Mouse (Mus musculus) regulatory T cell (primary cell): ENCODE measurements around the gene Pid1.
"Not testable (repeated sequence)": the region's sequence is repeated elsewhere in the genome, so short reads cannot be mapped to it uniquely, and the experiment has no call there.

Experiments used
- in situ Hi-C: fragments of 300-600 bp; cut with MboI, MseI; formaldehyde crosslinking; loops from one replicate; pipeline ENCODE4 v1.15.1; 2025; ENCODE audit warnings: high pct_unique_total_duplicates

Gene Pid1

GRCm38 (mm10) chr1:84359611-84360500 lies 4.1 kb downstream of the Pid1 start:
- in situ Hi-C loops, result no loop called here

GRCm38 (mm10) chr1:84357216-84357615 lies 6.8 kb downstream of the Pid1 start:
- in situ Hi-C loops, result no loop called here

- in situ Hi-C loops, result no loop called here
Observed at GRCm38 (mm10) chr1:84350262-84350661, 13.7 kb downstream of the Pid1 start.

GRCm38 (mm10) chr1:84347796-84348476 lies 16.0 kb downstream of the Pid1 start:
- in situ Hi-C loops, result loop anchor here (10.0 kb wide), 1 partner anchor 167 kb away; no protein-coding TSS in a partner anchor

GRCm38 (mm10) chr1:84332797-84333196 lies 31.2 kb downstream of the Pid1 start:
- in situ Hi-C loops, result not testable (repeated sequence)

GRCm38 (mm10) chr1:84331861-84332260 lies 32.1 kb downstream of the Pid1 start:
- in situ Hi-C loops, result not testable (repeated sequence)

- in situ Hi-C loops, result no loop called here
Observed at GRCm38 (mm10) chr1:84325309-84325708, 38.7 kb downstream of the Pid1 start.

GRCm38 (mm10) chr1:84321327-84321726 lies 42.7 kb downstream of the Pid1 start:
- in situ Hi-C loops, result no loop called here

- in situ Hi-C loops, result no loop called here
Observed at GRCm38 (mm10) chr1:84318569-84318968, 45.4 kb downstream of the Pid1 start.

GRCm38 (mm10) chr1:84317827-84318226 lies 46.2 kb downstream of the Pid1 start:
- in situ Hi-C loops, result no loop called here

GRCm38 (mm10) chr1:84309966-84310460 lies 54.0 kb downstream of the Pid1 start:
- in situ Hi-C loops, result no loop called here

- in situ Hi-C loops, result no loop called here
Observed at GRCm38 (mm10) chr1:84305713-84306421, 58.1 kb downstream of the Pid1 start.

- in situ Hi-C loops, result no loop called here
Observed at GRCm38 (mm10) chr1:84302788-84303187, 61.2 kb downstream of the Pid1 start.

- in situ Hi-C loops, result no loop called here
Observed at GRCm38 (mm10) chr1:84299719-84300118, 64.3 kb downstream of the Pid1 start.

- in situ Hi-C loops, result no loop called here
Observed at GRCm38 (mm10) chr1:84286682-84287111, 77.3 kb downstream of the Pid1 start.

- in situ Hi-C loops, result no loop called here
Observed at GRCm38 (mm10) chr1:84285620-84286019, 78.4 kb downstream of the Pid1 start.

GRCm38 (mm10) chr1:84284293-84285068 lies 79.5 kb downstream of the Pid1 start:
- in situ Hi-C loops, result no loop called here

- in situ Hi-C loops, result no loop called here
Observed at GRCm38 (mm10) chr1:84283119-84283518, 80.9 kb downstream of the Pid1 start.

- in situ Hi-C loops, result no loop called here
Observed at GRCm38 (mm10) chr1:84280171-84280570, 83.8 kb downstream of the Pid1 start.

GRCm38 (mm10) chr1:84278359-84279255 lies 85.4 kb downstream of the Pid1 start:
- in situ Hi-C loops, result no loop called here
